Mouse (Mus musculus) forebrain, postnatal 0 days (tissue): ENCODE measurements at regions not wholly inside any gene's neighbourhood (a gene's known extent, or its start where the extent isn't known, plus 50 kb on each side); places are given as distances from the start of the nearest gene placed in this dataset.

ENCODE experiments used
- ATAC-seq: fragments of 200-750 bp; cut with Nextera tagmentation; 2 replicates; pipeline ENCODE4 v1.8.0; 2017; ENCODE audit warnings: mild to moderate bottlenecking, moderate library complexity
- DNase-seq: peaks from one replicate; pipeline ENCODE4 v3.0.0-alpha.2; 2015
- H3K27ac ChIP-seq: fragments of 300-500 bp; sonication (generic); 2 replicates; pipeline ENCODE4 v1.5.1; 2014; ENCODE audit warnings: low read depth, mild to moderate bottlenecking, antibody characterized with exemption, low read length, moderate library complexity, mixed read lengths
- H3K27me3 ChIP-seq: fragments of 300-500 bp; sonication (generic); 2 replicates; pipeline ENCODE4 v1.6.1; 2014; ENCODE audit warnings: mild to moderate bottlenecking, low read length, mixed read lengths; ENCODE audit not compliant: insufficient read depth
- H3K36me3 ChIP-seq: fragments of 300-500 bp; sonication (generic); 2 replicates; pipeline ENCODE4 v1.6.1; 2014; ENCODE audit warnings: mild to moderate bottlenecking, moderate library complexity; ENCODE audit not compliant: insufficient read depth
- H3K4me1 ChIP-seq: fragments of 300-500 bp; sonication (generic); 2 replicates; pipeline ENCODE4 v1.6.1; 2014; ENCODE audit warnings: antibody characterized with exemption; ENCODE audit not compliant: insufficient read depth
- H3K4me2 ChIP-seq: fragments of 300-500 bp; sonication (generic); 2 replicates; pipeline ENCODE4 v1.6.1; 2014; ENCODE audit warnings: low read depth, mild to moderate bottlenecking, moderate library complexity
- H3K4me3 ChIP-seq: fragments of 300-500 bp; sonication (generic); 2 replicates; pipeline ENCODE4 v1.5.1; 2014; ENCODE audit warnings: low read depth, low read length, mixed read lengths
- H3K9ac ChIP-seq: fragments of 300-500 bp; sonication (generic); 2 replicates; pipeline ENCODE4 v1.6.1; 2014; ENCODE audit warnings: mild to moderate bottlenecking
- H3K9me3 ChIP-seq: fragments of 300-500 bp; sonication (generic); 2 replicates; pipeline ENCODE4 v1.6.1; 2016; ENCODE audit warnings: low read length
- CTCF ChIP-seq: sonication (generic); IDR thresholded peaks from 2 replicates; pipeline ENCODE4 v1.5.1; 2016; ENCODE audit warnings: antibody characterized with exemption, control low read depth, low read depth
- WGBS: fragments of 180-500 bp; shearing (Covaris S2); extraction: QIAGEN DNeasy Blood & Tissue Kit; methylation state at CpG from one replicate; pipeline ENCODE4 v1.1.7; 2014; 5-methylcytosine and 5-hydroxymethylcytosine counted together

- Histone ChIP-seq H3K4me2 (no peak overlapping the region), H3K9me3 (no peaks in the 10 kb centered on the region), H3K27me3 (no peaks in the 10 kb centered on the region), H3K36me3 (no peaks in the 10 kb centered on the region), H3K4me1 (no peaks in the 10 kb centered on the region), H3K9ac (no peak overlapping the region), H3K27ac (no peak overlapping the region), H3K4me3 (no peak overlapping the region)
- WGBS: 87% methylated on average over 4 of the region's 4 CpGs
- TF ChIP-seq CTCF: no peak
- ATAC-seq: no peak
- no peak for DNase-seq
These were observed 51.0 kb upstream of the Bank1 start for GRCm38 (mm10) chr3:136376893-136377292.
